Mouse (Mus musculus): ENCODE results near the gene Ttll13. TPM values are rescaled to one million over a fixed set of nuclear protein-coding genes. Genes with fewer than 3 reads are reported as not detected.

Gene Ttll13
- polyA plus RNA-seq, 1 experiment from 2014 or later: 1.3 TPM

DNA sequence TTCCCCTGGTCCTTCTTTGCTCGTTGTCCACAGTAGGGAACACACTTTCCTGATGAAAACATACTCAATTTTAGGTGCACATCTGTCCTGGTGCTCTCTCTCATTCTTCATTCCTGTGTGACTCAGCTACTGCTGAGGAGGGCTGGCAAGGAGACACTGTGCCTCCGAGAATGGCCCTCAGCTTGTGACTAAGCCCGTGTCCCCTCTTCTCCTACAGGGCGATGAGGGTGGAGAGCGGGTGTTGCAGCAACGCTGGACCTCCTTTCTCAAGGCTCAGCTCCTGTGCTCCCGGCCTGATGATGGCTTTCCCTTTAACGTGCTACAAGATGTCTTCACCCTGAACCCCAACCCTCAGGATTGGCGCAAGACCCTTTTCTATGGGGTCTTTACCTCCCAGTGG lies 27.5 kb upstream of the Ttll13 start:
- Histone ChIP-seq H3K4me3 (replicated peaks) (no peak overlapping the region), H3K27me3 (replicated peaks) (no peaks in the 10 kb centered on the region), H3K36me3 (peaks cover 51% of the 10 kb centered on the region), H3K9me3 (no peaks in the 10 kb centered on the region), H3K27ac (no peak overlapping the region), H3K4me2 (replicated peaks) (no peak overlapping the region), H3K9ac (no peak overlapping the region), H3K4me1 (replicated peaks) (0 out of 2 replicates have a peak, but pooled peaks cover 2% of the 10 kb centered on the region)
- ATAC-seq: no peak
- WGBS: 95% methylated on average over 9 of the region's 9 CpGs

DNA sequence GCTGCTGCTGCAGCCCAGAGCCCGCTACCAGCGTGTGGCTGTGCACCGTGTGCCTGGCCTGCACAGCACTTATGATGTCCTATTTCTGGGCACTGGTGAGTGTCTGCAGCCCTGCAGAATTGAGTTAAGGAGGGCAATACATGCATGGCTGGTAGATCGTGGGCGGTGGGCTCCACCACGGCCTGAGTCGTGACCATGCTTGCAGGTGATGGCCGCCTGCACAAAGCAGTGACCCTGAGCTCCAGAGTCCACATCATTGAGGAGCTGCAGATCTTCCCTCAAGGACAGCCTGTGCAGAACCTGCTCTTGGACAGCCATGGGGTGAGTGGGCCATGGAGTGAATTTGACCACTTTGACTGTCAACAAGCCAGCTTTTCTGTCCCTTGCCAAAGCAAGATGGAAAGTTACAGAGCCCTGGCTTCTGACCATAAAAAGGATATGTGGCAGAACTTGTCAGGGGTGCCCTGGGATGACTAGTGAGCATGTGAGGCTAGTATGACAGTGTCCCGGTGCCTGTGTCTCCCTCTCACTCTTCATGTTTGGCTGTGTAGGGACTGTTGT lies 25.9 kb upstream of the Ttll13 start:
- no peak overlapping the region for H3K4me2 ChIP-seq (replicated peaks)
- WGBS: 93% methylated on average over 9 of the region's 9 CpGs
- H3K4me3 ChIP-seq (replicated peaks): no peak overlapping the region
- H3K9me3 ChIP-seq: no peaks in the 10 kb centered on the region
- peaks cover 60% of the 10 kb centered on the region for H3K36me3 ChIP-seq
- 0 out of 2 replicates have a peak, but pooled peaks cover 2% of the 10 kb centered on the region for H3K4me1 ChIP-seq (replicated peaks)
- H3K27me3 ChIP-seq (replicated peaks): no peaks in the 10 kb centered on the region
- no peak overlapping the region for H3K9ac ChIP-seq
- no peak overlapping the region for H3K27ac ChIP-seq
- ATAC-seq: no peak

DNA sequence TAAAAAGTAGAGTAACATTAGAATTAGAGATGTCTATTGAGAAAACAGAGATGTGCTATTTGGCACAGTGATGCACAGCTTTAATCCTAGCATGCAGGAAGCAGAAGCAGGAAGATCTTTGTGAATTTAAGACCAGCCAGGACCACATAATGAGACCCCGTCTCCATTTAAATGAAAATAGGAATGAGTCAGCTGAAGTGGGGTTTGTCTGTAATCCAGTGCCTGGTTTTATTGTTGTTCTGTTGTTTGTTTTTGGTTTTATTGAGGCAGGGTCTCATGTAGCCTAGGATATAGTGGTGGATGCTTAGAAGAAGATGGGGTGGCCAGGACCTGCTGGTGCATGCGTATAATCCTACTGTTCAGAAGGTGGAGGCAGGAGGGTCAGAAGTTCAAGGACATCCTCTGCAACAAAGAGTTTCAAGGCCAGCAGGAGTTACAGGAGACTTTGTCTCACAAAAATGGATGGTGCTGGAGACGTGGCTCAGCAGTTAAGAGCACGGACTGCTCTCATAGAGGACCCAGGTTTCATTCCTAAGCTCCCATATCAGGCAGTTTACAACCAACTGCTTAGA lies 24.9 kb upstream of the Ttll13 start:
- Histone ChIP-seq H3K4me2 (replicated peaks) (no peak overlapping the region), H3K9me3 (no peaks in the 10 kb centered on the region), H3K36me3 (peaks cover 57% of the 10 kb centered on the region), H3K4me1 (replicated peaks) (no peaks in the 10 kb centered on the region), H3K27me3 (replicated peaks) (no peaks in the 10 kb centered on the region), H3K27ac (no peak overlapping the region), H3K4me3 (replicated peaks) (no peak overlapping the region), H3K9ac (no peak overlapping the region)
- 79% methylated on average over 4 of the region's 4 CpGs for WGBS
- no peak for ATAC-seq

DNA sequence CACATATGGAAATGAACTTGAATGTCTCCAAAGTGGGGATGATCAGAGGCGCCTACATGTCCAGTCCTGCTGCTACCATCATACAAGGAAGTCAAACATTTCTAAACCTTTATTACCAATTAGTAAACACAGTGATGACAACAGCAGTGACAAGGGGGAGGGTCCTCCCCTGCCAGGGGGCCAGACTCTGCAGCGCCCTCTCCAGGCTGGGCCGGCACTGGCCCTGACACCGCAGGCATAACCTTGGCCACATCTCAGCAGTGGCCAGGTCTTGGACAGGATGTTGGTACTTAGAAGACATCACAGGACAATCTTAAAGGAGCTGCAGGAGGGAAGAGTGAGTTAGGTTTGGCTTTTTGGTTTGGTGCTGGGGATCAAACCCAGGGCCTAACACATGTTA lies 19.1 kb upstream of the Ttll13 start:
- Histone ChIP-seq H3K27ac (no peak overlapping the region), H3K4me2 (replicated peaks) (no peak overlapping the region), H3K9ac (no peak overlapping the region), H3K27me3 (replicated peaks) (no peaks in the 10 kb centered on the region), H3K4me1 (replicated peaks) (no peaks in the 10 kb centered on the region), H3K36me3 (peaks cover 18% of the 10 kb centered on the region), H3K4me3 (replicated peaks) (no peak overlapping the region), H3K9me3 (no peaks in the 10 kb centered on the region)
- ATAC-seq: no peak
- 90% methylated on average over 4 of the region's 4 CpGs for WGBS

DNA sequence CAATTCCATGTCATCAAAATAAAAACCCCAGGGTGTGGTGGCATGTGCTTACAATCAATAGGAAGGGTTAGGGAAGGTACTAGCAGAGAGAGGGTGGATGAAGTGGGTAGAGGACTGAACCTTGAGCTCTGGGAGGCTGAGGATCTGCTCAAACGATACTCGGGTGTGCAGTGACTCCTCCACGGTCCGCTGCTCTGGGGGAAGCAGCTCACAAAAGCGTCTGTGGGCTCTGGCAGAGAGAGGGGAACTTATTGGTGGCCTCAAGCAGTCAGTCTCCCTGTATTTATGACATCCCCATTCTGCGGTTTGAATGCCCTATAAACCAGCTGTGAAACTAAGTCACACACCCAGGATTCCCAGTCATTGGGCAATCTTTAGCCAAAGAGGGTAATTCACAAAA lies 16.0 kb upstream of the Ttll13 start:
- no peak overlapping the region; the same call in 1 of the 2 replicates for H3K4me2 ChIP-seq (replicated peaks)
- no peak for ATAC-seq
- H3K9ac ChIP-seq: no peak overlapping the region

DNA sequence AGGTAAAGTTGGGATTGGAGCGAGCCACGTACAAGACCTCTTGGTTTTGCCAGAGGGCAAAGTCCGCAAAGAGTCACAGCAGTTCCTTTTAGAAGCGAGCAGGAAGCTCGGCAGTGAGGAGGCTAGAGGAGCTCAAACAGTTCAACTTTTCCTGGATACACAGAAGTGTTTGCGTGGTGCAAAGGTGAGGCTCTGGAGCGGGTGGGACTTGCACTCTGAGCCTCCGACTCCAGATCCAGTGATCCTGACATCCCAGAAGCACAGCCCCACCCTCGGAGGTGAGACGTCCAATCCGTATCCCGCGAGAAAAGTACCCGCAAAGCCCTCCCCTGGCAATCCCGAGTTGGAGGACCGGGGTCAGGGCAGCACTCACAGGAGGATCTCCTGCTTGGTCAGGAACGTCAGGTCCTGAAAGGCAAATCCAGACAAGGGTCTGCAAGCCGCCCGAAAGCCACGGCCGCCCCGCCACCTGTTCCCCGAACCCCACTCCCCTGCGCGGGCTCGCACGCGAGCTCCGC lies 14.1 kb upstream of the Ttll13 start:
- peak overlapping the region; percentile 88 for H3K27ac ChIP-seq
- peaks cover 5% of the 10 kb centered on the region for H3K36me3 ChIP-seq
- H3K9ac ChIP-seq: peak overlapping the region; percentile 56
- no peaks in the 10 kb centered on the region for H3K9me3 ChIP-seq
- WGBS: under 1% methylated on average over 29 of the region's 29 CpGs
- peak; percentile 73 for ATAC-seq
- peak overlapping the region; percentile 88 for H3K4me2 ChIP-seq (replicated peaks)
- H3K4me1 ChIP-seq (replicated peaks): 0 out of 2 replicates have a peak, but pooled peaks cover 4% of the 10 kb centered on the region
- H3K4me3 ChIP-seq (replicated peaks): peak overlapping the region; percentile 78
- no peaks in the 10 kb centered on the region for H3K27me3 ChIP-seq (replicated peaks)

More for the DNA sequence above, 16.0 kb upstream of the Ttll13 start:
- no peaks in the 10 kb centered on the region for H3K27me3 ChIP-seq (replicated peaks)
- 67% methylated on average over 6 of the region's 6 CpGs for WGBS
- H3K9me3 ChIP-seq: no peaks in the 10 kb centered on the region
- no peak overlapping the region for H3K27ac ChIP-seq
- H3K36me3 ChIP-seq: peaks cover 9% of the 10 kb centered on the region
- H3K4me3 ChIP-seq (replicated peaks): no peak overlapping the region
- H3K4me1 ChIP-seq (replicated peaks): 0 out of 2 replicates have a peak, but pooled peaks cover 4% of the 10 kb centered on the region

DNA sequence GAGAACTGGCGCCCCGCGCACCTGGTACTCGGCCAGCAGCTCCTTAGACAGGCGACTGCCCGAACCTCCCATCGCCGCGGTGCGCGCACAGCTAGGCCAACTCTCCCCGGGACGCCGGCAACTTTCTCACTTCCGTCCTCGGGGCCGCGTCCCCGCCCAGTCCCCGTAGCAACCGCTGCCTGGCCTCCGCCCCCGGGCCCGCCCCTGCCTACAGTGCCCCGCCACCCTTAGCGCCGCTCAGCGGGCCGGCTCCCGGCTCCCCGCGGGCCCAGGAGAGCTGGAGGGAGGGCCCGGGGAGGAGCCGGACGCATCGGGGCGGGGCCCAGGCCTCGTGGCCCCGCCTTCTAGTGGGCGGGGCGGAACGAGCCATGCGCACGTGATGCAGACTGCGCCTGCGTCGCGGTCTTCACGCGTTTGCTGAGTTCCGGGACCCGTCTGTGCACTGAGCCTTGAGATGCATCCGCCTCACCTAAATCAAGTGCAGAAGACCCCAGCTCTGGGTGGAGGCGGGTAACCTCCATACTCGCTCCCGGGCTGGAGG lies 13.6 kb upstream of the Ttll13 start, which contains the start of the genes Cib1 and Gdpgp1:
Gene Cib1 (minus strand): TSS at position 325 of the 541 bp plus-strand sequence.
Gene Gdpgp1 (plus strand): TSS at position 377 of the 541 bp plus-strand sequence.
- H3K27me3 ChIP-seq (replicated peaks): no peaks in the 10 kb centered on the region
- ATAC-seq: peak; percentile 99
- 1% methylated on average over 56 of the region's 56 CpGs for WGBS

DNA sequence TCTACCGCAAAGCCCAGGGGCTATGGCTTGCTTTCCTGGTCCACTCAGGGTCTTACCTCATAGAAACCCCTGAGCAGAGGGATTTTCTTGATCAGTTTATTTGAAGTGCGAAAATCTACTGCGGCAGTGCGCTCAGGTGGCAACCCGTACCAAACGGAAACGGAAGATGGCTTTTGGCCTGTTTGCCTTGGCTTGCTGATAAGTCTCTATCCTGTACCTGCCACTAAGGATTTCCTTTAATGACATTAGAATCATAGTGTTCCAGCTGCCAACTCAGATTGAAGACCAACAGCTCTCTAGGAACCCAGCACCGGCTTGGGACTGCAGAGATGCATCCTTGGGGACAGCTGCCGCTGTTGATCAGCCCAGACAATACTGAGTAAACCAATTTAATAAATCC lies 12.4 kb upstream of the Ttll13 start:
- Histone ChIP-seq H3K27me3 (replicated peaks) (no peaks in the 10 kb centered on the region), H3K4me3 (replicated peaks) (peak overlapping the region; percentile 78), H3K9ac (peak overlapping the region; percentile 34; the same call in 1 of the 2 replicates), H3K4me1 (replicated peaks) (0 out of 2 replicates have a peak, but pooled peaks cover 4% of the 10 kb centered on the region), H3K27ac (no peak overlapping the region), H3K36me3 (no peaks in the 10 kb centered on the region), H3K9me3 (no peaks in the 10 kb centered on the region), H3K4me2 (replicated peaks) (peak overlapping the region; percentile 88)
- no peak for ATAC-seq
- 66% methylated on average over 9 of the region's 9 CpGs for WGBS

More for the DNA sequence above, 13.6 kb upstream of the Ttll13 start, which contains the start of the genes Cib1 and Gdpgp1:
- H3K36me3 ChIP-seq: no peaks in the 10 kb centered on the region; the same call in 1 of the 2 replicates
- H3K4me3 ChIP-seq (replicated peaks): peak within 1 kb of the TSS; percentile 78
- H3K9ac ChIP-seq: peak within 1 kb of the TSS; percentile 64
- peak within 1 kb of the TSS; percentile 88 for H3K27ac ChIP-seq
- peak within 1 kb of the TSS; percentile 88 for H3K4me2 ChIP-seq (replicated peaks)
- no peaks in the 10 kb centered on the region for H3K9me3 ChIP-seq
- H3K4me1 ChIP-seq (replicated peaks): 0 out of 2 replicates have a peak, but pooled peaks cover 4% of the 10 kb centered on the region

DNA sequence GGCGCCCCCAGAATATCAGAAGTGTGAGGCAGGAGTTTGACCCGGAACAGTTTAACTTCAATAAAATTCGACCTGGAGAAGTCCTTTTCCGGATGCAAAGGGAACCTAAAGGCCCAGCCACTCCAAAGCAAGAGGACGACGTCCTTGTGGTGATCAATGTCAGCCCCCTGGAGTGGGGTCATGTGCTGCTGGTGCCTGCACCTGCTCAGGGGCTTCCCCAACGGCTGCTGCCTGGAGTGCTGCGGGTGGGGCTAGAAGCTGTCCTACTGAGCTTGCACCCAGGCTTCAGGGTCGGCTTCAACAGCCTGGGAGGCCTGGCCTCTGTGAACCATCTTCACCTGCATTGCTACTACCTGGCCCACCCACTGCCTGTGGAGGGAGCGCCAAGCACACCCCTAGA lies 7.6 kb upstream of the Ttll13 start:
- H3K4me1 ChIP-seq (replicated peaks): 0 out of 2 replicates have a peak, but pooled peaks cover 4% of the 10 kb centered on the region
- no peaks in the 10 kb centered on the region for H3K9me3 ChIP-seq
- no peak overlapping the region for H3K4me3 ChIP-seq (replicated peaks)
- ATAC-seq: no peak
- 0 out of 2 replicates have a peak, but pooled peaks cover 5% of the 10 kb centered on the region for H3K36me3 ChIP-seq
- no peak overlapping the region for H3K9ac ChIP-seq
- H3K27ac ChIP-seq: no peak overlapping the region
- no peak overlapping the region for H3K4me2 ChIP-seq (replicated peaks)
- H3K27me3 ChIP-seq (replicated peaks): no peaks in the 10 kb centered on the region
- WGBS: 88% methylated on average over 10 of the region's 10 CpGs

DNA sequence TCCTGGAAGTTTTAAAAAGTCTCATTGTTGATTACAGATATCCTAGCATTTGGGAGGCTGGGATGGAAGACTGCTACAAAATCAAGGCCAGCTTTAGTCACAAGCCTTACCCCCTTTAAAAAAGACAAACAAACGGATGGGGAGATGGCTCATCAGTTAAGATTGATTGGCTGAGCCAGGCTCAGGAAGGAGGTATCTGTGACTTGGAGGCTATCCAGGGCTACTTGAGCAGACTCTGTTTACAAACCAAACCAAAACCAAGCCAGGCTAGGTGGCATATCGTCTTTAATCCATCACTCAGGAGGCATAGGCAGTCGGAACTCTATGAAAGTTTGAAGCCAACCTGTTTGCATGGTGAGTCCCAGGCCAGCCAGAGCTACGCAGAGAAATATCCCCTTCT lies 4.5 kb upstream of the Ttll13 start:
- Histone ChIP-seq H3K9ac (no peak overlapping the region), H3K4me1 (replicated peaks) (no peaks in the 10 kb centered on the region), H3K4me3 (replicated peaks) (no peak overlapping the region), H3K27ac (no peak overlapping the region), H3K9me3 (no peaks in the 10 kb centered on the region), H3K4me2 (replicated peaks) (no peak overlapping the region), H3K27me3 (replicated peaks) (no peaks in the 10 kb centered on the region), H3K36me3 (0 out of 2 replicates have a peak, but pooled peaks cover 5% of the 10 kb centered on the region)
- 63% methylated on average over 4 of the region's 4 CpGs for WGBS
- no peak for ATAC-seq

DNA sequence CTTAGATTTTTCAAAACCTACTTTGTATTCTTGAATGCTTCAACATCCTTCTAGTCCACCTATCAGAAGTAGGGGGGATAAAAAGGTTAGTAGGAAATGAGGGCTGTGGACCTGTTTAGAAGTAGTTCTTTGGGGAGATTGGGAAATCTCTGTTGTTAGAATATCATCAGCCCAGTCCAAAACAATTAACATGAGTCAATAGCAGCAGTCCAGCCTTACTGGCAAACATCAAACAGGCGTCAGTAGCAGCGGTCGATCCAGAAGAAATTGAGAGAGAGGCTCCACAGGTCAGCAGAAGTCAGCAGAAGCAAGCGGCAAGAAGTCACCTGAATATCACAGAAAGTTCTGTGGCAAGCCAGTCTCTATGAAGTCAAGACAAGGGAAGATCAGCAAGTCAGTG lies 1.3 kb upstream of the Ttll13 start:
- no peak overlapping the region for H3K27ac ChIP-seq
- no peaks in the 10 kb centered on the region for H3K36me3 ChIP-seq
- H3K27me3 ChIP-seq (replicated peaks): no peaks in the 10 kb centered on the region
- whole genome bisulfite sequencing: 91% methylated on average over 4 of the region's 4 CpGs
- no peaks in the 10 kb centered on the region for H3K9me3 ChIP-seq
- no peak for ATAC-seq
- no peak overlapping the region for H3K4me2 ChIP-seq (replicated peaks)
- no peak overlapping the region for H3K4me3 ChIP-seq (replicated peaks)
- H3K4me1 ChIP-seq (replicated peaks): no peaks in the 10 kb centered on the region
- H3K9ac ChIP-seq: no peak overlapping the region

DNA sequence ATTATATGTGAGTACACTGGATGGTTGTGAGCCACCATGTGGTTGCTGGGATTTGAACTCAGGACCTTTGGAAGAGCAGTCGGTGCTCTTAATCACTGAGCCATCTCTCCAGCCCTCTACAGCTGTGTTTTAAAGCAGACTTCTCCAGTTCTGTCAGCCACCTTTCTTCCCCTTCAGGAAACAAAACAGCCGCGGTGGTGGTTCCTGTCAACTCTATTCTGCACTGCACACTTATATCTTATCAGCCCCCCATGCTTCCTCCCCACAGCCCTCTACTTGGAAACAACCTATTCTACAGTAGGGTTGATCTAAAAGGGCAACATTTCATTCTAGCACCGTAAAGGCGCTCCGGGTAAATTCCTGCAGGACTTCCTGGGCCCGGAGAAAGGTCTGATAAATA lies 683 bp downstream of the Ttll13 start:
- Histone ChIP-seq H3K9ac (no peak overlapping the region), H3K9me3 (no peaks in the 10 kb centered on the region), H3K4me1 (replicated peaks) (no peaks in the 10 kb centered on the region), H3K4me3 (replicated peaks) (peak overlapping the region; percentile 57), H3K36me3 (no peaks in the 10 kb centered on the region), H3K27ac (no peak overlapping the region), H3K4me2 (replicated peaks) (peak overlapping the region; percentile 63), H3K27me3 (replicated peaks) (no peaks in the 10 kb centered on the region)
- ATAC-seq: no peak
- WGBS: 39% methylated on average over 7 of the region's 7 CpGs
